Mouse (Mus musculus) lung, postnatal 0 days (tissue): Measurements from ENCODE around the gene Ubiad1.

ENCODE experiments used
- CTCF ChIP-seq: IDR thresholded peaks from 2 replicates; pipeline ENCODE4 v1.5.1; 2016; ENCODE audit warnings: antibody characterized with exemption, mild to moderate bottlenecking
- EP300 ChIP-seq: IDR thresholded peaks from 2 replicates; pipeline ENCODE4 v1.6.1; 2016; ENCODE audit warnings: antibody characterized with exemption, mild to moderate bottlenecking, control low read depth

- TF ChIP-seq EP300 (no peak), CTCF (no peak)
Observed at GRCm38 (mm10) chr4:148464869-148465268, 20.3 kb upstream of the Ubiad1 start.
